Mouse (Mus musculus) spleen, adult 2 months (tissue): ENCODE data around the gene Tpr.

ENCODE experiments used
- CTCF ChIP-seq: fragments of 200-500 bp; IDR thresholded peaks from 2 replicates; pipeline ENCODE4 v1.5.1; 2011; ENCODE audit warnings: mild to moderate bottlenecking, inconsistent platforms; ENCODE audit not compliant: insufficient read depth, insufficient read length, insufficient replicate concordance; ENCODE audit errors: extremely low read depth
- POLR2A ChIP-seq: fragments of 200-500 bp; IDR thresholded peaks from 2 replicates; pipeline ENCODE4 v1.6.1; 2011; ENCODE audit warnings: low read depth, low read length, inconsistent platforms

- TF ChIP-seq CTCF (no peak), POLR2A (no peak)
Measured at GRCm38 (mm10) chr1:150393488-150393852, 832 bp downstream of the Tpr start.
